Mouse (Mus musculus) thymus, postnatal 36 days (tissue): Measurements from ENCODE around the gene Cdk18.
A peak's percentile ranks its signal among the peaks of the same experiment; 100 is the strongest.

ENCODE experiments used
- DNase-seq, 2 experiments: peaks; one replicate each; pipeline ENCODE4 v3.0.0; 2022; ENCODE audit warnings: mixed read lengths in 2 of 2

The Cdk18 gene

DNA sequence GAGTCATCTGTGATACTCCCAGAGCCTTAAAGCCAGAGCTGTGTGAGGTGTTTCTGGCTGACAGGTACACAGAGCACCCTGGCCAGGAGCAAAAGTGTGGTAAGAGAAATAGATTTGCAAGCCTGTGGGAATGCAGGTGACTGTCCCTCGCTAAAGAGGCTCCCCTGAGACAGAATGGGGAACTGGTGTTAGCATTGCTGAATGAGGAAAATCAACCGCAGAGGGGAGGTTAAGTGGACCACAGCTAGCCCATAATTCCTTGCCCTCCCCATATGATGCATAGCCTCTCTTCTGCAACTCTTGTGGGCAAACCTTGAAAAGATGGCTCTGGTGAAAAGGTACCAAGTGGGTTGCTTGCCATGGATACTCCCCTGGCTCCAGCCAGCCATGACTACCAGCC is 9.9 kb upstream of the Cdk18 start:
- no peak for DNase-seq

DNA sequence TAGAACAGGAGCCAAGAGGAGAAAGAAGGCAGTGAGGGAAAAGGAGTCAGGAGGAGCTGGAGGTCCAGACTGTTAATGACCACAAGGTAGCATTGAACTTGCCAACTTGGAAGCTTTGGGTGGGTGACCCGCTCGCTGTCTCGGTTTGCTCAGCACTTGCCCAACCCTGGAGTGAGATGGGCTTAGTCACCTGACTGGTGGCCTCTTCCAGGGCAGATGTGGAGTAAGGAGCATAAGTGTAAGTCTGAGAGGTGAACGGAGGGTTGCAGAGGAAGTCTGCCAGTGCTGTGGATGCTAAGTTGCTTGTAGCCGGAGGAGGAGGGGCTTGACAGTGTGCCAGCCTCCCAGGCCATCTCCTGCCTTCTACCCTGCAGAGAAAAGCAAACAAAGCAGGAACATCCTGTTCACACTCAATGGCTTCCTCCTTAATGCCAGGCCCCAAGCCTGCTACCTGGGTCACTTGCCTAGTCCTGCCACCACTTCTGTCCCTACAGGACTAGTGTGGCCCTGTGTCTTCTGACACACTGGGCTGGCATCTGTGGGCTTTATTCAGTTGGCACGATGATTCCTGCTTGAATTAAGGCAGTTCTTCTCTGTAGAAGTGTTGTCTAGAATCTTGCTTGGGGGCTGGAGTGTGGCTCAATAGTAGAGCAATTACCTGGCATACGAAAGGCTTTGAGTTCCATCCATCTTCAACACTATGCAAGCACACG is 6.6 kb upstream of the Cdk18 start:
- no peak for DNase-seq

DNA sequence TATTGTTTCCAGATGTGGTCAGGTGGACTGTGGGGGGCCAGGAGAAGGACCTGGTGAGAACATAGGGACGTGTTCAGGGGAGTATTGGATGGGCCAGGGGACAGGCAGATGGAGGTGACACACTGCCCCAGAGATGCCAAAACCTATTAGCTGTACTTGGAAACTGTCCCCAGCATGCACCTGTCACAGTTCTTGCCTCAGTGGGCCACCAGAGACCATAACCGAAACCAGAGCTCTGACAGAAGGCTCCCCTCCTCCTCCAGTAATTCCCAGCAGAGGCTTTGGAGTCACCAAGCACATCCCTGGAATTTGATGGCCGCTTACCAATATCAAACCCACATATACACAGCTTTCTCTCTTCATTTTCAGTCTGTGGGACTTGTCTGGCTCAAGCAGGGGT is 5.4 kb upstream of the Cdk18 start:
- no peak for DNase-seq

DNA sequence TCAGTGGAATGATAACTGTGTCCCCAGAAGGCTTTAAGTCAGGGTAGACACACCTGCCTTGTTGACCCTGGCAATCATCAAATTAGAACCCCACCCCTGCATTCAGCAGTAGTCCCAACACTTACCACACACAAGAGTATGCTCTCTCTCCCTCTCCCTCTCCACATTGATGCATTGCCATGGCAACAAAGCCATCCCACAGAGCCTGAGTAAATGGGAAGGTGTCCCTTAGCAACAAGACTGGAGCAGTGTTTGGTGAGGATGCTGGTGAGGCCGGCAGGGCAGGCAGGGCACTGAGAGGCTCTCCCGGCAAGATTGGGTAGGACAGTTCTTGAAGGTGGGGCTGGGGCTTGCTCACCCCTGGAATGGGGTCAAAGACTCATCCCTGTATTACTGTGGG is 4.7 kb upstream of the Cdk18 start:
- DNase-seq = no peak

DNA sequence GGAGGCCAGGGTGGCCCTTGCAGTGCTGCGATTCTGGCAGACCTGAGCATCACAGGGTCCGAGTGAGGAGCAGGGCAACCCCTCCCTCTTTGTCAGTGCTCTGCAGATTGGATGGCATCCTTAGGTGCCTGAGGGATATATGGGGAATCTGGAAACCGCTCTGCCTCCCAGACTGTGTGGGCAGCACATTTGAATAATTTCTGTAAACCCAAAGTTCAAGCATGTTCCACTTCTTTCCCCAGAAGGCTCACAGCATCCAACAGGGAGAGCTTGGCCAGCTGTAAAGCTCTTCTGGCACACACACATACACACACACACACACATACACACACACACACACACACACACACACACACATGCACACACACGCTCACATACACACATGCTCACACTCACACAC is 4.2 kb upstream of the Cdk18 start:
- no peak for DNase-seq

GRCm38 (mm10) chr1:132143079-132143478 is 3.6 kb upstream of the Cdk18 start:
- no peak for DNase-seq

- DNase-seq = no peak
These were observed 2.3 kb upstream of the Cdk18 start for GRCm38 (mm10) chr1:132141753-132142152.

DNA sequence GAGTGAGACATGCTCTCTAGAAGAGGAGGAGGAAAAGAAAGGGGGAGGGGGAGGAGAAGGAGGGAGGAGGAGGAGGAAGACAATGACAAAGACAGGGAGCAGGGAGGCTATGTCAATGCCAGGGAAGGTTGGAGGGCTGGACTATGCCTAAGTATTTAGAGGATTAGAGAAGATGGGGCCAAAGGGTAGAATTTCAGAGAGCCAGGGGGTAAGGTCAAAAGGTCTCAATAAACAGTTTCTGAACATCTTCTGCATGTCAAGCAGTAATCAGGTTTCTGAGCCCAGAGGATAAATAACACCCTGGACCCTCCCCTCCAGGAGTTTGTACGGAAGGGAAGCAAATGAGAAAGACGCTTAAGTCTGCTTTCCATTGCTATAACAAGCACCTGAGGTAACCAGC is 1.7 kb upstream of the Cdk18 start:
- no peak for DNase-seq

DNA sequence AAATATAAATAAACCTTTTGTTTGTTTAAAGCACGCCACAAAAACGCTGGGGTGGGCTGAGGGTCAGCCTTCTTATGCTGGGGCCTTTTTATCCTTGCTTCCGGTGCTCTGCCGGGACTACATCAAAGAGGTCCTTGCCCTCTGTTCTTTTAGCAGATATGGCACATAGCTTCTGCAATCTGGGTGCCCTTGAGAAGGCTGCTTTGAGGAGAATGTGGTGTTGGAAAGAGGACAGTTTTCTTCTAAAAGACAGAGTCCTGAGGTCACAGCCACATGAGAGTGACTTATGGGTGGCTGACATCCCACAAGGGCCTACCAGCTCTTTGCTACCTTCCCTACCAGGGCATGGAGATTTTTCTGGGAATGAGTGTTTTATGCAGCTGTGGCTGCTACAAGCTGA is 1.1 kb upstream of the Cdk18 start:
- no peak for DNase-seq

DNA sequence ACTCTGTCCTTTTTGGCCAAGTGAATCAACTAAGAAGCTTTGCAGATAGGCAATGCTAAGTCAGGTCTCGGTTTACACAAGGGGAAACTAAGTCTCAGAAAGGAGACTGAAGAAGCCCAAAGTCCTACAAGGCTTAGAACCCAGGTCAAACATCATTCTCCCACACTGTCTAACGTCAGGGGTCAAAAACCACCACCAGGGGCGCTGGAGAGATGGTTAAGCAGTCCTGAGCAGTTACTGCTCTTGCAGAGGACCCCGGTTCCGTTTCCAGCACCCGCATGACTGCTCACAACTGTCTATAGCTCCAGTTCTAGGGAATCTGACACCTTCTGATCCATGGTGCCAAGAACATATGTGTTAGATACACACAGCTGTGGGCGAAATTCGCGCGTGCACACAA is 687 bp upstream of the Cdk18 start:
- DNase-seq = peak; percentile 41 to 54

DNA sequence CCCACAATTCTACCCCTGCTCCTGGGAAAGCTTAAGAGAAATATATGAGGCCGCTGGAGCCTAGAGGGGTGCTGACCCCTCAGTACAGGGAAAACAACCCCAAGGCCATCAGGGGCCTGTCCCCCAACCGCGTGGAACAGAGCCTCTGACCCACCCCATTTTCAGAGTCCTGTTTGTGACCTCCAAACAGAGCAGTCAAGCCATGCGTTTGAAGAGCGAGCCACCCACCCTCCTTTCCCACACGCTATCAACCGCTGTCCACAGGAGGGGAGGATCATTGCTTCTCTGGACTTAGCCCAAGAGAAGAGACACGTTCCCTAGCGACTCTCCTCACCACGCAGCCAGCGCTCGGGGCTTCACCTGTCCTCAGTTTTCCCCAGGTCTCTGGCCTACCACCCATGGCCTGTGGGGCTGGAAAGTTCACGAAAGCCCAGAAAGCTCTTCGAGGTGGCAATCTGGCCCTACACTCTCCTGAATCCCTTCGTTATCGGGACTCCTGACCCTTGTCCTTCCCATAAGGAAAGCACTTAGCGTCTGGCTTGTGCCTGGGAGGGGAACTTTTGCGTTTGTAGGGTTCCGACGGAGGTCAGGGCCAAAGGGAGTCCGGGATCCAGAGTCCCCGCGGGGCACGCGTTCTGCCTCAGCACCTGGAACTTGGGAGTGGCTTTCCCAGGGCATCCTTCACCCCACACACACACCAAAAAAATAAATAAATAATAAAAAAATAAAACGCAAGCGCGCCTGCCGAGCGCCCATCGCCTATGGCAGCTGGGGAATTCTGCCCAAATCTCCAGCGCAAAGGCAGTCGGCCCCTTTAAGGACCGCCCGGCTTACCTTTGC is 688 bp downstream of the Cdk18 start:
- no peak for DNase-seq

DNA sequence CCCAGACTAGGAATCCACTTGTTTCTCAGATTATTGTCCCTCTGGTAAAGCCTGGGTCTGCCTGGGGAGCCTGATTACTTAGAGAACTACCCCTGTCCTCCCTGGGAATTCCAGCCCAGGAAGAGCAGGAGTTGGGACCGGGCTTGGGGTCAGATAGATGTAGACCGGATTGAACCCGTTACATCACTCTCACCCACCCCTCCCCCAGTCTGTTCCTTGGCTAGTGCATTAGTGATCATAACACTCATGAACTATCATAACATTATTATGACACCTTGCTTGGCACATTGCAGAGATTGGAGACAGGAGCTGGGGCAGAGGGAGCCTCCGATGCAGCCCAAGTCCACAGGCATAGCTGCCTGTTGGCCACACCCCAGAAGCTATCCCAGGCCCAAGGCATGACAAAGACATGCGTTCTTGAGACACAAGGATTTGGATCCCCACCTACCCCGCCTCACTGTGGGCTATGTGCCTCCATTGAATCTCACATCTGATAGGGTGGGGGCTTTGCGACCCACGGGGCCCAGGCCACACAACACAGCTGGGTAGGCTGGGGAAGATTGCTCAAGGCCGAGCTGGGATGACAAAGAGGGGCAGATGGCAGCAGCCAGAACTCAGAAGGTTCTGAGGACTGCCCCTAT is 1.4 kb downstream of the Cdk18 start:
- no peak for DNase-seq

GRCm38 (mm10) chr1:132136847-132137246 is 2.6 kb downstream of the Cdk18 start:
- DNase-seq = no peak

- no peak for DNase-seq
These were observed 3.9 kb downstream of the Cdk18 start for GRCm38 (mm10) chr1:132135631-132136030.

GRCm38 (mm10) chr1:132128311-132128710 is 11.2 kb downstream of the Cdk18 start:
- no peak for DNase-seq

DNA sequence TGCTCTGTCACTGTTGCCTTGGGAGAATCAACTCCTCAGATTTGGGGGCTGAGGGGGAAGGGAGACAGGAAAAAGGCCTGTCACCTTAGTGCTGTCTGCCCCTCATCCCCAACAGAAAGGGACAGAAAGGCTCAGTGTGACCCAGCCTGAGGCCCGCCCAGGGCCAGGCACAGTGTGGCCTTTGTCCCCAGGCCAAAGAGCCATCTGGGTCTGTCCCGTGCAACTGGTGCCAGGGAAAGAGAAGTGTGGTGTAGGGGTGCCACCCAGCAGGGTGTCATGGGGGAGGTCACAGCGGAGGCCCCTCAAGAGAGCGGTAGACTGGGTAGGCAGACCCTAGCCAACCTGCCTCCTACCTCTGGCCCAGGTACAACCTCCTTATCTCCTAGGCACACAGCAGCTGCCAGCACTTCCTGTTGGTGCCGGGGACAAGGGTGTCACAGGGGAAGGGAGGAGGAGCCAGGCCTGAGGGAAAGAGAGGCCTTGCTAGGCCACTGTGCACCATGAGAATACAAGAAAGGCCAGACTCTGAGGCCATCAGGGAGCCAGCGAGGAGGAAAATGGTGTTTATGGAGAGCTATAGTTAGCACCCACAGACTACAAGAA is 13.6 kb downstream of the Cdk18 start:
- DNase-seq = peak in 1 of 2 experiments; percentile 26

- DNase-seq = no peak
These were observed 14.2 kb downstream of the Cdk18 start for GRCm38 (mm10) chr1:132125249-132125648.

- DNase-seq = no peak
These were observed 16.0 kb downstream of the Cdk18 start for GRCm38 (mm10) chr1:132123420-132124014.

DNA sequence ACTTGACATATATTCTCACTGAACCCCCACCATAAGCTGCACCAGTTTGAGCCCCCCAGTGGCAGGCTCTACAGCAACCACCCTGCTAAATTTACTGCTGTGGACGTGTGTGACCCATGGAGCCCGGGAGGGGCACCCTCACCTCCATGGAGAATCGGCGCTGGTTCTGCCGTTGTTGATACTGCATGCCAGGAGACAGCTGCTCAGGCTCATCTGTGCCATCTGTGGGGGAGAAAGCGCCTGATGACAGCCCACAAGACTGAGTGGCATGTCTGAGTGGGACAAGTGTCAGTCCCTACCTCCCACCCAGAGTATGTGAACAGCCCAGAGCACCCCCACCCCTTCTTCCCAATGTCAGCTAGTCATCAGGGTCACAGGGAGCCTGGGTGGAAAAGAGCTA is 17.6 kb downstream of the Cdk18 start:
- DNase-seq = no peak

DNA sequence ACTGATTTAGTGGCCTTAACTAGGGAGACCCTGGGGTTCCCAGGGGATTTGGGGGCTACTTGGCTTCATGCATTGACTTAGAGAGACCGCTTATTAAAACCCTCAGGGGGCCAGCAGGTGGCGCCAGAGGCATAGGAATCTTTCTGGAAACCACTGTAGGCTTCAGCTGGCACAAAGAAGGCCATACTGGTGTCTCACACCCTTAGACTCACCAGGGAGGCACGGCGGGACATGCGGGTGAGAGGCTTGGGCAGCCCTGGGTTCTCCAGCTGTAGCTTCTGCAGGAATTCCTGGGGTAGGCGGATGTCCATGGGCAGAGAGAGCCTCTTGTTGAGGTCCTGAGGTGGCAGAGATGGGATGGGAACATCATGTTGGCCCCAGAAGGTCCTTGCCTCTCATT is 18.2 kb downstream of the Cdk18 start:
- peak; percentile 71 to 74 for DNase-seq

- peak; percentile 75 to 80 for DNase-seq
These were observed 22.9 kb downstream of the Cdk18 start for GRCm38 (mm10) chr1:132116606-132117005.

DNA sequence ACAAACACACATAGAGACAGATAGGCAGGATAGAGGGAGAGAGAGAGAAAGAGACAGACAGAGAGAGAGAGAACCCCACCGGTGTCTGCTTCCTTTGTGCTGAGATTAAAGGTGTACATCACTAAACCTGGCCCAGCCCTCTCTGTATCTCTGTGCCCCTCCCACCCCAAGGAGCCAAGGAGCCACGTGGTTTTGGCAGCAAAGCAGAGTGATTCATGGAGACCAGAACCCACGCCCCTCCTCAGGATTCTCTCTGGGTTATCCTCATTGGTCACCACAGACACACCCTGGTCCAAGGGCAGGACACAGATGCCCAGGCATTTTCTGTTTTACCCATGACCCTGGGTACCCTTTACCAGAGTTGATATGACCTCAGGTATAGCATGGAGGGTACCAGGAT is 26.4 kb downstream of the Cdk18 start:
- no peak for DNase-seq

DNA sequence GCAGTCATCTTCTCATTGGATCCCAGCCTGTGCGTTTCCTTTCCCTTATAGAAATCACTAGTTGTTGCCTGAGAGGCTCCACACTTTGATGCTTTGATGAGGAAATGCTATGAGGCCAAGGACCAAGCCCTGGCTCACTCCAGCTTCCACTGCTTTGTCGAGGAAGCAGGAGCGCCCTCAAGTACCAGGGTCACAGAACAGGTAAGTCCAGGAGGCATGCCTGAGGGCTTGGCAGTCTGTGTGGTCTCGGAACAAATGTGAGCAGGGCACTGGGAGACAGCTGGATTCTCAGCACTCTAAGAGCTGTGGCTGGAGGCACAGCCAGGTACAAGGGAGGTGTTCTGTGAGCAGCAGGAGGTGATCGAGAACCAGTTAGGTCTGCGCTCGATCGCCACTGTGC is 27.1 kb downstream of the Cdk18 start:
- DNase-seq = no peak
